ENCODE assay signal across 8 mouse cellular contexts in genomic region chr5:30959198-30959854, GRCm38 (mm10). TPM values are rescaled to one million over a fixed set of nuclear protein-coding genes. Genes with fewer than 3 reads are reported as not detected.
A peak's percentile ranks its signal among the peaks of the same experiment; 100 is the strongest.
DNase-seq lines count a peak whose midpoint lies in the region; ATAC-seq and TF ChIP-seq lines count a peak whose summit lies in the region.

No protein-coding gene starts in this region.

- H3K36me3 ChIP-seq in heart, embryonic 12.5 days = peaks cover 34% of the 10 kb centered on the region
- peaks cover 24% of the 10 kb centered on the region for H3K36me3 ChIP-seq in intestine, embryonic 15.5 days
- H3K36me3 ChIP-seq in liver, postnatal 0 days (replicated peaks; ENCODE audit: insufficient read depth, low read length) = peaks cover 30% of the 10 kb centered on the region

- ATAC-seq in heart, embryonic 12.5 days (ENCODE audit: insufficient number of reproducible peaks, low FRiP score) = no peak
- 0 out of 2 replicates have a peak, but pooled peaks have one; percentile 46 for ATAC-seq in intestine, embryonic 15.5 days
- ATAC-seq in liver, postnatal 0 days = no peak; the same call in 1 of the 2 replicates
- no peak for ATAC-seq in activated CD4-positive, CD25-positive, alpha-beta regulatory T cell, adult 4 months

- no peak for TF ChIP-seq EP300 in liver, postnatal 0 days (IDR thresholded peaks at IDR 0.05; ENCODE audit: low read depth)

- H3K4me2 ChIP-seq in heart, embryonic 12.5 days = peak overlapping the region; percentile 93
- peak overlapping the region; percentile 62 for H3K4me2 ChIP-seq in intestine, embryonic 15.5 days (replicated peaks)
- H3K4me2 ChIP-seq in liver, postnatal 0 days (ENCODE audit: low read depth, low read length) = peak overlapping the region; percentile 89

- no peaks in the 10 kb centered on the region for H3K27me3 ChIP-seq in heart, embryonic 12.5 days (replicated peaks)
- H3K27me3 ChIP-seq in intestine, embryonic 15.5 days (replicated peaks) = no peaks in the 10 kb centered on the region
- no peaks in the 10 kb centered on the region for H3K27me3 ChIP-seq in liver, postnatal 0 days (ENCODE audit: insufficient read depth, low read length)

- no peak for TF ChIP-seq CTCF in liver, postnatal 0 days (IDR thresholded peaks at IDR 0.05; ENCODE audit: low read depth)

- DNase-seq in heart, adult 11 months = no peak
- DNase-seq in c-Kit-negative CD71-positive TER-119-positive erythroid progenitor cells, embryonic 14.5 days (ENCODE audit: low read depth, low spot score) = peak; percentile 11
- DNase-seq in liver, postnatal 0 days = peak; percentile 45
- DNase-seq in embryo, embryonic 9.5 days (ENCODE audit: extremely low spot score) = no peak
- no peak for DNase-seq in right cerebral cortex, postnatal 25 days

- H3K4me3 ChIP-seq in heart, embryonic 12.5 days = peak overlapping the region; percentile 85
- H3K4me3 ChIP-seq in intestine, embryonic 15.5 days (replicated peaks) = peak overlapping the region; percentile 78
- peak overlapping the region; percentile 84 for H3K4me3 ChIP-seq in liver, postnatal 0 days (ENCODE audit: low read depth, low read length)

- H3K27ac ChIP-seq in heart, embryonic 12.5 days (ENCODE audit: poor library complexity, severe bottlenecking) = peak overlapping the region; percentile 88
- peak overlapping the region; percentile 90 for H3K27ac ChIP-seq in intestine, embryonic 15.5 days
- H3K27ac ChIP-seq in liver, postnatal 0 days (ENCODE audit: low read depth) = peak overlapping the region; percentile 93

- H3K9me3 ChIP-seq in heart, embryonic 12.5 days (replicated peaks) = 0 out of 2 replicates have a peak, but pooled peaks cover 3% of the 10 kb centered on the region
- no peaks in the 10 kb centered on the region for H3K9me3 ChIP-seq in intestine, embryonic 15.5 days
- H3K9me3 ChIP-seq in liver, postnatal 0 days (ENCODE audit: low read length) = no peaks in the 10 kb centered on the region

- peak overlapping the region; percentile 92 for H3K9ac ChIP-seq in heart, embryonic 12.5 days
- H3K9ac ChIP-seq in intestine, embryonic 15.5 days = peak overlapping the region; percentile 88
- peak overlapping the region; percentile 88 for H3K9ac ChIP-seq in liver, postnatal 0 days (replicated peaks)

- peaks cover 22% of the 10 kb centered on the region for H3K4me1 ChIP-seq in heart, embryonic 12.5 days (replicated peaks)
- H3K4me1 ChIP-seq in intestine, embryonic 15.5 days (replicated peaks) = peaks cover 17% of the 10 kb centered on the region
- H3K4me1 ChIP-seq in liver, postnatal 0 days (ENCODE audit: insufficient read depth) = peaks cover 26% of the 10 kb centered on the region

- 38% methylated on average over 19 of the region's 19 CpGs for WGBS in heart, embryonic 12.5 days
- 29% methylated on average over 19 of the region's 19 CpGs for WGBS in intestine, embryonic 15.5 days
- WGBS in liver, postnatal 0 days (ENCODE audit: insufficient replicate concordance) = 22% methylated on average over 19 of the region's 19 CpGs

RNA-seq across cellular contexts. Expression of gene Preb, which starts 0.8 kb away (rescaled TPM):
- 86.0 and 89.0 TPM in 2 replicates for polyA plus RNA-seq in heart, embryonic 12.5 days (2016; fragmentation: Nextera tagmentation; extraction: Ambion mirVana)
- polyA plus RNA-seq in intestine, embryonic 15.5 days (2015; fragmentation: Nextera tagmentation; extraction: Ambion mirVana) = 166 and 192 TPM in 2 replicates
- polyA plus RNA-seq in liver, postnatal 0 days (2015; fragmentation: Nextera tagmentation; extraction: Ambion mirVana) = 79.2 and 80.6 TPM in 2 replicates
- 10 to 100 TPM; 60.4 to 71.0 TPM for polyA plus RNA-seq in activated CD4-positive, CD25-positive, alpha-beta regulatory T cell, adult 4 months (2017; shearing (Covaris generic))

RNA-seq across cellular contexts. Expression of gene Tcf23, which starts 9.1 kb away (rescaled TPM):
- 0.18 and 0.22 TPM in 2 replicates for polyA plus RNA-seq in heart, embryonic 12.5 days (2016; fragmentation: Nextera tagmentation; extraction: Ambion mirVana)
- polyA plus RNA-seq in intestine, embryonic 15.5 days (2015; fragmentation: Nextera tagmentation; extraction: Ambion mirVana) = 2.2 and 2.3 TPM in 2 replicates
- polyA plus RNA-seq in liver, postnatal 0 days (2015; fragmentation: Nextera tagmentation; extraction: Ambion mirVana) = 0.05 TPM in 1 of 2 replicates, not detected in the other
- polyA plus RNA-seq in activated CD4-positive, CD25-positive, alpha-beta regulatory T cell, adult 4 months (2017; shearing (Covaris generic)) = not detected

RNA-seq across cellular contexts. Expression of gene Cgref1, which starts 13.9 kb away (rescaled TPM):
- 4.9 and 5.2 TPM in 2 replicates for polyA plus RNA-seq in heart, embryonic 12.5 days (2016; fragmentation: Nextera tagmentation; extraction: Ambion mirVana)
- polyA plus RNA-seq in intestine, embryonic 15.5 days (2015; fragmentation: Nextera tagmentation; extraction: Ambion mirVana) = 36.1 and 42.8 TPM in 2 replicates
- polyA plus RNA-seq in liver, postnatal 0 days (2015; fragmentation: Nextera tagmentation; extraction: Ambion mirVana) = 18.7 and 22.8 TPM in 2 replicates
- under 1 TPM in 1 of 2 experiments, not detected in 1; 0.50 TPM for polyA plus RNA-seq in activated CD4-positive, CD25-positive, alpha-beta regulatory T cell, adult 4 months (2017; shearing (Covaris generic))

RNA-seq across cellular contexts. Expression of gene Khk, which starts 38.1 kb away (rescaled TPM):
- 6.5 and 8.1 TPM in 2 replicates for polyA plus RNA-seq in heart, embryonic 12.5 days (2016; fragmentation: Nextera tagmentation; extraction: Ambion mirVana)
- 23.3 and 26.9 TPM in 2 replicates for polyA plus RNA-seq in intestine, embryonic 15.5 days (2015; fragmentation: Nextera tagmentation; extraction: Ambion mirVana)
- 56.9 and 57.7 TPM in 2 replicates for polyA plus RNA-seq in liver, postnatal 0 days (2015; fragmentation: Nextera tagmentation; extraction: Ambion mirVana)
- polyA plus RNA-seq in activated CD4-positive, CD25-positive, alpha-beta regulatory T cell, adult 4 months (2017; shearing (Covaris generic)) = 10 to 100 TPM; 11.9 to 20.6 TPM

RNA-seq across cellular contexts. Expression of gene Emilin1, which starts 46.1 kb away (rescaled TPM):
- polyA plus RNA-seq in heart, embryonic 12.5 days (2016; fragmentation: Nextera tagmentation; extraction: Ambion mirVana) = 179 and 187 TPM in 2 replicates
- polyA plus RNA-seq in intestine, embryonic 15.5 days (2015; fragmentation: Nextera tagmentation; extraction: Ambion mirVana) = 183 and 190 TPM in 2 replicates
- 25.3 and 30.9 TPM in 2 replicates for polyA plus RNA-seq in liver, postnatal 0 days (2015; fragmentation: Nextera tagmentation; extraction: Ambion mirVana)
- under 1 TPM; 0.33 to 0.42 TPM for polyA plus RNA-seq in activated CD4-positive, CD25-positive, alpha-beta regulatory T cell, adult 4 months (2017; shearing (Covaris generic))

Comparison
In these comparisons a context has a peak if more than half of its experiments do, and no peak if none do; other contexts are left out.
1. DNase-seq: peak in c-Kit-negative CD71-positive TER-119-positive erythroid progenitor cells, embryonic 14.5 days (single experiment) and liver, postnatal 0 days (single experiment); none in heart, adult 11 months (single experiment), embryo, embryonic 9.5 days (single experiment) and right cerebral cortex, postnatal 25 days (single experiment).
2. Peak in every context shown above with its lines, with median percentiles within 50 percentile points of each other: H3K27ac ChIP-seq, H3K4me2 ChIP-seq, H3K4me3 ChIP-seq and H3K9ac ChIP-seq.